Mouse (Mus musculus): ENCODE results near the gene Bmper. TPM values are rescaled to one million over a fixed set of nuclear protein-coding genes. Genes with fewer than 3 reads are reported as not detected.

The Bmper gene
- 4.7 and 7.0 TPM in 2 replicates for polyA plus RNA-seq (2012; rRNA removed)

GRCm38 (mm10) chr9:23222841-23223548 lies at the start of gene Bmper:
TSS of gene Bmper (plus strand) at chr9:23223076.

